Mouse (Mus musculus) G1E (cell line): ENCODE measurements around the gene Slc25a47. TPM values are rescaled to one million over a fixed set of nuclear protein-coding genes. Genes with fewer than 3 reads are reported as not detected.

ENCODE experiments used
- ATAC-seq: 2 replicates; pipeline ENCODE4 v1.8.0; 2016; ENCODE audit warnings: mild to moderate bottlenecking; ENCODE audit not compliant: insufficient number of reproducible peaks, poor library complexity, low FRiP score, severe bottlenecking; ENCODE audit errors: extremely low read depth
- DNase-seq: peaks from one replicate; pipeline ENCODE4 v3.0.0; 2012; ENCODE audit warnings: low spot score
- H3K27me3 ChIP-seq: 2 replicates; pipeline ENCODE4 v1.6.1; 2012; ENCODE audit warnings: mild to moderate bottlenecking, low read length, inconsistent platforms; ENCODE audit not compliant: insufficient read depth
- H3K36me3 ChIP-seq: replicated peaks from 2 replicates; pipeline ENCODE3; 2012; ENCODE audit warnings: mild to moderate bottlenecking, inconsistent platforms
- H3K4me1 ChIP-seq: 2 replicates; pipeline ENCODE4 v1.6.1; 2012; ENCODE audit warnings: low read depth, low read length, inconsistent platforms, mixed read lengths; ENCODE audit not compliant: insufficient read depth
- H3K4me3 ChIP-seq: 2 replicates; pipeline ENCODE4 v1.5.1; 2012; ENCODE audit warnings: low read depth, mild to moderate bottlenecking, inconsistent platforms, low read length, moderate library complexity, mixed read lengths
- H3K9me3 ChIP-seq: replicated peaks from 2 replicates; pipeline ENCODE4 v1.6.1; 2012; ENCODE audit warnings: inconsistent platforms
- CTCF ChIP-seq: IDR thresholded peaks from 2 replicates; pipeline ENCODE4 v1.5.1; 2012; ENCODE audit warnings: low read depth, low read length, inconsistent platforms, mixed read lengths
- GATA1 ChIP-seq: IDR thresholded peaks from 2 replicates; pipeline ENCODE4 v1.6.1; 2012; ENCODE audit warnings: borderline replicate concordance, low read length, inconsistent platforms, mixed read lengths
- GATA2 ChIP-seq: IDR thresholded peaks from 2 replicates; pipeline ENCODE4 v1.6.1; 2012; ENCODE audit warnings: low read depth, low read length, inconsistent platforms, borderline replicate concordance
- POLR2AphosphoS5 ChIP-seq: IDR thresholded peaks from 2 replicates; pipeline ENCODE4 v1.6.1; 2012; ENCODE audit warnings: low read depth, low read length, inconsistent platforms; ENCODE audit not compliant: insufficient replicate concordance
- TAL1 ChIP-seq: conservative IDR thresholded peaks from 2 replicates; pipeline ENCODE4 v1.6.1; 2012; ENCODE audit warnings: low read depth, low read length, inconsistent platforms, mixed read lengths
- polyA plus RNA-seq: library from polyadenylated mRNA; stranded (reverse); fragments of >175 nt; gene quantifications from 2 replicates; pipeline ENCODE4 v1.2.3, GENCODE M21; 2012
- total RNA-seq, 2 experiments: library from RNA; stranded (forward) in 1 of 2; stranded (reverse) in 1 of 2; fragments of 200-1000 nt in 1 of 2; fragments of >200 nt in 1 of 2; fragmentation: Nextera tagmentation in 1 of 2; gene quantifications; 2 replicates each; pipeline ENCODE4 v1.2.3; 2014 to 2017

Gene Slc25a47
- total and polyA plus RNA-seq, 3 experiments = 0.65 to 4.6 (median 4.2) TPM

DNA sequence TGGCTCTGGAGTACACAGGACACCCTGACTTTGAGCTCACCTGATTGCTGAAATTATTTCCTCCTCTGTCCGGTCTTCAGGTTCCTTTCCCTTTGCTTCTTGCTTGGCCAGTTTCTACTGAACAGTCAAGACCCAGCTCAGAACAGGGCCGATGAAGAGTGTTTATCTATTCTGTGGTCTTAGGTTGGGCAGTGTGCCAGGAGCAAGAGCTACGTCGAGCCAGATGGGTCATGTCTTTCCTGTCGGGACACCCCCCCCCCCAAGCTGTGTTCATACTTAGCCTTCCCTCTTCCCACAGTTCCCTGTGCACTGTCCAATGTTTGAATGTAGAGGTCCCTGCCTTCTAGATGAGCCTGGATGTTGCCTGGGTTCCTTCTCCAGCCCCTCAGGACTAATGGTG is 65.5 kb downstream of the Slc25a47 start:
- ATAC-seq (no peak), DNase-seq (no peak)
- TF ChIP-seq GATA2 (no peak), POLR2AphosphoS5 (no peak), TAL1 (no peak), CTCF (no peak)
- Histone ChIP-seq H3K36me3 (peaks cover 73% of the 10 kb centered on the region), H3K4me1 (peaks cover 9% of the 10 kb centered on the region; the same call in 1 of the 2 replicates), H3K9me3 (no peaks in the 10 kb centered on the region), H3K4me3 (no peak overlapping the region), H3K27me3 (no peaks in the 10 kb centered on the region)

DNA sequence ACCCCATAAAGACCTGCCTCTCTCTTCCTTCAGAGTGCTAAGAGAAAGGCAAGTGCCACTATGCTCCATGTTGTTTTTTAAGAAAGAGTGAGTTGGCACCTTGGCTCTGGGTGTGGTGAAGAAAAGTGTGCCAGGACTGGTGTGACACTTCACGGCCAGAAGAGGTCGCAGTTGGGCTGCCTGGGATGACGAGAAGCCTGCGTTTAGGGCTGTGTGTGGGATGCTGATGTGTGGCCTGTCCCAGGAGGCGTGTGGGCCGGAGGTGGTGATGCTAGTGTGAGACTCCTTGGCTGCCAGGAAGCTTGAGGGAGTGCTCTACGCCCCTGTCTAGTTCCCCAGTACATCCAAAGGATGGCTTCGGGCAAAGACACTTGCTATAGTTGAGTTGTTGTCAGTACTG is 67.1 kb downstream of the Slc25a47 start:
- ATAC-seq (peak; percentile 79), DNase-seq (peak; percentile 53)
- TF ChIP-seq GATA2 = no peak
- TF ChIP-seq TAL1 = no peak
- TF ChIP-seq CTCF = peak; percentile 94
- no peak for TF ChIP-seq POLR2AphosphoS5
- no peak for TF ChIP-seq GATA1
- H3K9me3 ChIP-seq = no peaks in the 10 kb centered on the region
- peaks cover 68% of the 10 kb centered on the region for H3K36me3 ChIP-seq
- H3K4me3 ChIP-seq = no peak overlapping the region
- H3K27me3 ChIP-seq = no peaks in the 10 kb centered on the region
- H3K4me1 ChIP-seq = peaks cover 7% of the 10 kb centered on the region; the same call in 1 of the 2 replicates

DNA sequence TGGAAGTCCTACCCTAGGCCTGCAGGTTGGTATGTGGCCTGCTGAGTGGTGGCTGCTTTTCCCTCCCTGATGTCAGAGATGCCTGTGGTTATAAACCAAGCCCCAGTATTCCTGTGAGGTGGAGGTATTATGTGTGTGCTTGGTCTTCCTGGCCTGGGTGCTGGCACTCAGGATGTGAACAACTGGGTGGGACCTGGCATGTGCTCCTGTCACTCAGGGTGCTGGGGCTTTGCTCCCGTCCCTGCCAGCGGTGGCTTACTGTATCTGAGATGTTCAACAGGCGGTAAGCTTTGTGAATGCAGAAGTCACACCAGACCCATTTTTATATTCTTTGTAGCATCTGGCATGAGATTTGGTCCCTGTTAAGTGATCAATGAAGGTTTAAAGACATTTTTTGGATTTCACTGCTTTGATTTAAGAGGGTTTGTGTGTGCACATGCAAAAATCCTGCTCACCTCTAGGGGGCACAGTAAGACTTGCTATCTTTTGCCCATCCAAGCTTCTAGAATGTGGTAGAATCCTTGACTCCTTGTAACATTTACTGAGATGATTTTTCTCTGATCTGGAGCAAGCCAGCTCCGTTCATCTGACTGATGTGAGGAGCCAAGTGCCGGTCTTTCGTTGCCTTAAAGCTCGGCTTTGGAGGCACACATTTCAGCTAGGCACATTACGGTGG is 67.9 kb downstream of the Slc25a47 start:
- H3K9me3 ChIP-seq = no peaks in the 10 kb centered on the region

DNA sequence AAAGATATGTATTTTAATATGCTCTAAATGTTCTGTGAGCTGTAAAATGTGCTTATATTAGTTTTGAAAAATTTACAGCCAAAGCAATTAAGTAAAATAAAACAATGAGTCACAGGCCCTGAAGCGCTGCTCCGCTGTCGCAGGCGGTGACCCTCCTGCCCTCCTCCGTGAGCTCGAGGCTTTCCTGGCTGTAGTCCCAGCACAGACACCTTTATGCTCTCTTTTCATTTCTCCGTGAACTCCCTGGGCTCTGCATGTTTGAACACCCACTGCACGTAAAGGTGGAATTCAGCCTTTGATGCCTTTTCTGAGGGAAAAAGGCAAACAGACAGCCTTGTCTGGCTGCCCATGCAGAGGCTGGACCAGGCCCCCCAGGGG is 68.4 kb downstream of the Slc25a47 start:
- Histone ChIP-seq H3K4me3 (no peak overlapping the region), H3K4me1 (peaks cover 7% of the 10 kb centered on the region; the same call in 1 of the 2 replicates), H3K27me3 (no peaks in the 10 kb centered on the region), H3K36me3 (peaks cover 68% of the 10 kb centered on the region), H3K9me3 (no peaks in the 10 kb centered on the region)
- TF ChIP-seq GATA1 (no peak), POLR2AphosphoS5 (no peak), GATA2 (no peak), TAL1 (no peak), CTCF (no peak)
- DNase-seq (no peak), ATAC-seq (no peak)

More for the DNA sequence above, 67.9 kb downstream of the Slc25a47 start:
- no peaks in the 10 kb centered on the region for H3K27me3 ChIP-seq
- H3K4me1 ChIP-seq = peaks cover 7% of the 10 kb centered on the region; the same call in 1 of the 2 replicates
- H3K36me3 ChIP-seq = peaks cover 67% of the 10 kb centered on the region
- no peak for ATAC-seq
- no peak overlapping the region for H3K4me3 ChIP-seq
- no peak for DNase-seq
- TF ChIP-seq CTCF (peak; percentile 56), POLR2AphosphoS5 (no peak)

DNA sequence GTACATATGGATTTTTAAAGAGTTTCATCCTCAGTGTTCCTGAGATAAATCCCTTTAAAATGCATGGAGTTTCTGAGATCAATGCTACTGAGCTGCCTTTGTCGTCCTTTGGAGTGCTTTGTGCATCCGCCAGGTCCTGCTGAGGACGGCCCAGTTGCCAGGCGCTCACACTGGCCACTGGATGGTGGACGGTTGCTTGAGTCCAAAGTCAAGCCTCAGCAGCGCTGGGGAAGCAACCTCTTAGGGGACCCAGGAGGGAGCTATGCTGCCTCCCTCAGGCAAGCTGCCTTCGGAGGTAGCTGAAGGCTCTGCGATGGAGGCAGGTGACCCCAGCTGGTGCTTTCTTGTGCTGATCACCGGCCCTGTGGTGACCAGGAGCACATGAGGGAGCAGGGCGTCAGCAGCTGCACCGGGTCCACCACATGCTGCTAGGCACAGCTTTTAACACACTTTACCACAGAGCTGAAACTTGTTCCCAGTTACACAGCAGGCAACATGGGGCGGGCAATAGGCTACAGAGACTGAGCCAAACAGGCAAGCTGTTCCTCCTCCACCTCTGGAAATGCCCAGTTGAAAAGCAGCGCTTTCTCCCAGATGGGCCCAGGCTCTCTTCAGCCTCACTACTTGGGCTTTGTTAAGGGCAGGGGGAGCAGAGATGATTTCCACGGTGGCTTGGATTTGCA is 69.9 kb downstream of the Slc25a47 start:
- Histone ChIP-seq H3K36me3 (peaks cover 62% of the 10 kb centered on the region), H3K4me3 (no peak overlapping the region), H3K9me3 (no peaks in the 10 kb centered on the region), H3K27me3 (no peaks in the 10 kb centered on the region), H3K4me1 (peaks cover 7% of the 10 kb centered on the region; the same call in 1 of the 2 replicates)
- ATAC-seq = no peak
- TF ChIP-seq GATA2 = no peak
- TF ChIP-seq GATA1 = no peak
- no peak for TF ChIP-seq TAL1
- no peak for TF ChIP-seq CTCF
- DNase-seq = no peak

DNA sequence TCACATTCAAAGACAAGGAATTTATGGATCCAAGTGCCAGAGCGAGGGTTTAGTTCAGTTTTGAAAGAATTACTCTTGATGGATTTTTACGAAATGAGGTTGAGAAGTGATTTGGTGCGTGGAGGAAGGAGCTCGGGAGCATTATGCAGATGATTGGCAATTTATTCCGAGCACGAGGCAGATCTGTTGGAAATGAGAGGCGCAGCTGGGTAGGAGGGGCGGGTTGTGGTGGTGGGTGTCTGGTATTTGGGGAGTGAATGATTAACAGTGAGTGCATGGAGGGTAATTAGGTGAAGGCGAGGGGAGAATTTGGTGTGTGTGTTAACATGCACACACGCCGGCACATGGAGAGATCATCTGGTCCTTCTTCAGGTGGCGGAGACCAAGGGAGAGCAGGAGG is 70.6 kb downstream of the Slc25a47 start:
- Histone ChIP-seq H3K27me3 (no peaks in the 10 kb centered on the region), H3K4me1 (peaks cover 3% of the 10 kb centered on the region; the same call in 1 of the 2 replicates), H3K4me3 (no peak overlapping the region), H3K9me3 (no peaks in the 10 kb centered on the region), H3K36me3 (peaks cover 59% of the 10 kb centered on the region)
- ATAC-seq (no peak), DNase-seq (no peak)
- TF ChIP-seq POLR2AphosphoS5 (no peak), GATA1 (no peak), GATA2 (no peak), TAL1 (no peak), CTCF (no peak)

Other genes starting within 250 kb of the Slc25a47 start
- gene Degs2, start 133.7 kb upstream of the Slc25a47 start, total RNA-seq (2014; fragmentation: Nextera tagmentation) = not detected in 2 replicates
- gene Degs2, start 133.7 kb upstream of the Slc25a47 start, total RNA-seq (2017) = not detected in 2 replicates
- not detected in 2 replicates for gene Degs2, start 133.7 kb upstream of the Slc25a47 start, polyA plus RNA-seq
- gene Yy1, start 43.1 kb upstream of the Slc25a47 start, total RNA-seq (2014; fragmentation: Nextera tagmentation) = 169 and 193 TPM in 2 replicates
- gene Yy1, start 43.1 kb upstream of the Slc25a47 start, total RNA-seq (2017) = 58.4 and 60.8 TPM in 2 replicates
- gene Yy1, start 43.1 kb upstream of the Slc25a47 start, polyA plus RNA-seq = 59.3 and 79.8 TPM in 2 replicates
- gene Slc25a29, start 163 bp upstream of the Slc25a47 start, total RNA-seq (2014; fragmentation: Nextera tagmentation) = not detected in 2 replicates
- gene Slc25a29, start 163 bp upstream of the Slc25a47 start, total RNA-seq (2017) = 0.23 and 0.44 TPM in 2 replicates
- 0.74 and 1.0 TPM in 2 replicates for gene Slc25a29, start 163 bp upstream of the Slc25a47 start, polyA plus RNA-seq
- gene Wdr25, start 57.6 kb downstream of the Slc25a47 start, total RNA-seq (2014; fragmentation: Nextera tagmentation) = 7.0 and 17.3 TPM in 2 replicates
- gene Wdr25, start 57.6 kb downstream of the Slc25a47 start, total RNA-seq (2017) = 5.1 and 10.1 TPM in 2 replicates
- gene Wdr25, start 57.6 kb downstream of the Slc25a47 start, polyA plus RNA-seq = 7.9 and 8.3 TPM in 2 replicates
- gene Wars, start 58.1 kb downstream of the Slc25a47 start, total RNA-seq (2014; fragmentation: Nextera tagmentation) = 81.0 and 90.1 TPM in 2 replicates
- 62.1 and 80.9 TPM in 2 replicates for gene Wars, start 58.1 kb downstream of the Slc25a47 start, total RNA-seq (2017)
- 49.0 and 78.3 TPM in 2 replicates for gene Wars, start 58.1 kb downstream of the Slc25a47 start, polyA plus RNA-seq
- gene Begain, start 232.2 kb downstream of the Slc25a47 start, total RNA-seq (2014; fragmentation: Nextera tagmentation) = not detected in 2 replicates
- gene Begain, start 232.2 kb downstream of the Slc25a47 start, total RNA-seq (2017) = not detected in 2 replicates
- not detected in 2 replicates for gene Begain, start 232.2 kb downstream of the Slc25a47 start, polyA plus RNA-seq